Mouse (Mus musculus) limb, embryonic 14.5 days (tissue): ENCODE measurements around the gene Sf3a3. TPM values are rescaled to one million over a fixed set of nuclear protein-coding genes. Genes with fewer than 3 reads are reported as not detected.

Experiments
- ATAC-seq: fragments of 200-750 bp; cut with Nextera tagmentation; 2 replicates; pipeline ENCODE4 v1.8.0; 2017; ENCODE audit warnings: low read depth, moderate number of reproducible peaks, moderate TSS enrichment; ENCODE audit not compliant: low FRiP score
- DNase-seq: peaks from one replicate; pipeline ENCODE4 v3.0.0-alpha.2; 2015; ENCODE audit warnings: low spot score
- H3K27ac ChIP-seq: fragments of 300-500 bp; sonication (generic); replicated peaks from 2 replicates; pipeline ENCODE4 v1.5.1; 2014; ENCODE audit warnings: low read depth, mild to moderate bottlenecking, low read length, moderate library complexity, mixed read lengths
- H3K27me3 ChIP-seq: fragments of 300-500 bp; sonication (generic); 2 replicates; pipeline ENCODE4 v1.6.1; 2014; ENCODE audit warnings: low read length, mixed read lengths; ENCODE audit not compliant: control insufficient read depth, insufficient read depth
- H3K36me3 ChIP-seq: fragments of 300-500 bp; sonication (generic); 2 replicates; pipeline ENCODE4 v1.6.1; 2014; ENCODE audit warnings: mild to moderate bottlenecking, low read length, moderate library complexity, mixed read lengths; ENCODE audit not compliant: control insufficient read depth, insufficient read depth
- H3K4me1 ChIP-seq: fragments of 300-500 bp; sonication (generic); 2 replicates; pipeline ENCODE4 v1.6.1; 2014; ENCODE audit warnings: antibody characterized with exemption, low read length, mixed read lengths; ENCODE audit not compliant: control insufficient read depth, insufficient read depth
- H3K4me2 ChIP-seq: fragments of 300-500 bp; sonication (generic); replicated peaks from 2 replicates; pipeline ENCODE4 v1.6.1; 2014; ENCODE audit warnings: low read depth, mild to moderate bottlenecking, low read length, moderate library complexity; ENCODE audit not compliant: severe bottlenecking
- H3K4me3 ChIP-seq: fragments of 300-500 bp; sonication (generic); replicated peaks from 2 replicates; pipeline ENCODE4 v1.5.1; 2014; ENCODE audit warnings: low read length
- H3K9ac ChIP-seq: fragments of 300-500 bp; sonication (generic); 2 replicates; pipeline ENCODE4 v1.6.1; 2014; ENCODE audit warnings: mild to moderate bottlenecking, low read depth, low read length, moderate library complexity; ENCODE audit not compliant: severe bottlenecking
- H3K9me3 ChIP-seq: fragments of 300-500 bp; sonication (generic); 2 replicates; pipeline ENCODE4 v1.6.1; 2016; ENCODE audit warnings: low read length; ENCODE audit not compliant: control insufficient read depth
- POLR2A ChIP-seq: fragments of 200-500 bp; IDR thresholded peaks from 2 replicates; pipeline ENCODE4 v1.8.0; 2012; ENCODE audit warnings: inconsistent platforms, mild to moderate bottlenecking, moderate library complexity, borderline replicate concordance; ENCODE audit not compliant: insufficient read depth, insufficient read length; ENCODE audit errors: extremely low read depth
- WGBS: fragments of 180-500 bp; shearing (Covaris S2); extraction: QIAGEN DNeasy Blood & Tissue Kit; methylation state at CpG from one replicate; pipeline ENCODE4 v1.1.7; 2014; 5-methylcytosine and 5-hydroxymethylcytosine counted together
- polyA plus RNA-seq, 2 experiments: library from polyadenylated mRNA; depleted of rRNA in 1 of 2; stranded (reverse) in 1 of 2; unstranded in 1 of 2; fragments of >200 nt; fragmentation: Nextera tagmentation in 1 of 2; extraction: Ambion mirVana in 1 of 2; gene quantifications; 2 replicates each; pipeline versions ENCODE4 v1.2.1 to v1.2.3; 2012 to 2014

The Sf3a3 gene
- polyA plus RNA-seq, 2 experiments = 78.6 to 122 TPM

DNA sequence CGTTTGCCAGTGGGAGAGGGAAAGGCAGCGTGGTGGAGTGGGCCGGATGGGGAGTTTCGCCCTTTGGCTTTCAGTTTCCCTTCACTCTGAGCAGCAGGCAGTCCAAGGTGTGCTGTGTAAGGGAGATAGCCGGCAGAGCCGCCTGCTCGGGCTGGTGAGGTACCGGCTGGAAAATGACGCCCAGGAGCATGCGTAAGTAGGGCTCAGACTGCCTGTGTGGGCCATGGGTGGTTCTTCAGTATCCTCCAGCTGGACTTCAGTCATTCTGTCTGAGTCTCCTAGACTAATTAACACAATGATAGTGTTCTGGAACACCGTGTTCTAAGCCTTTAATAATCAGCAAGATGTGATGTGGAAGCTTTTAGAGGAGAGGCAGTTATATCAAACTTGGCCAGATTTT, 28.3 kb downstream of the Sf3a3 start:
- Histone ChIP-seq H3K36me3 (peaks cover 16% of the 10 kb centered on the region), H3K27me3 (no peaks in the 10 kb centered on the region), H3K27ac (no peak overlapping the region), H3K4me1 (peaks cover 4% of the 10 kb centered on the region; the same call in 1 of the 2 replicates), H3K4me2 (no peak overlapping the region; the same call in 1 of the 2 replicates), H3K9ac (no peak overlapping the region), H3K4me3 (no peak overlapping the region), H3K9me3 (no peaks in the 10 kb centered on the region)
- DNase-seq (no peak), ATAC-seq (no peak)
- no peak for TF ChIP-seq POLR2A
- 91% methylated on average over 11 of the region's 11 CpGs for WGBS

- no peak for ATAC-seq
- H3K27ac ChIP-seq = no peak overlapping the region
- no peak overlapping the region for H3K4me2 ChIP-seq
- WGBS = 76% methylated on average over 7 of the region's 7 CpGs
- H3K27me3 ChIP-seq = no peaks in the 10 kb centered on the region
- no peak overlapping the region for H3K4me3 ChIP-seq
- H3K9me3 ChIP-seq = no peaks in the 10 kb centered on the region
- H3K9ac ChIP-seq = no peak overlapping the region
- no peak for TF ChIP-seq POLR2A
- H3K36me3 ChIP-seq = peaks cover 21% of the 10 kb centered on the region
- H3K4me1 ChIP-seq = 0 out of 2 replicates have a peak, but pooled peaks cover 9% of the 10 kb centered on the region
- DNase-seq = no peak
Observed at GRCm38 (mm10) chr4:124746577-124746976, 32.0 kb downstream of the Sf3a3 start.

DNA sequence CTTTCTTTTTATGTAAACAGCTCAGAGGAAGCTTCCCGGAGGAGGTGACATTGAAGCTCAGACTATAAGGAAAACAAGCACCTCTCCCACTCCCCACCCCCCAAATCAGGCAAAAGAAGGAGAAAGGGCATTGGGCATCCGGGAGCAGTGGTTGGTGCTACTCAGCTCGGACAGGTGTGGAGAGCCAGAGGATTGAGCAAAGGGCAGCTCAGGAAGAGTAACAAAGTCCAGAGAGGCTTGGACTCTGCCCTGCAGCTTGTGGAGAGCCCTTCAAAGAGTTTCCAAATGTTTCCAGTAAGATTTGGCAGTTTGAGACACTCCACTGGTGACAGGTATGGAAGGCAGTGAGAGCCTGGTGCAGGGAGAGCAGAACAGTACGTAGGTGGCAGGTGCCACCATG, 33.3 kb downstream of the Sf3a3 start:
- WGBS = 67% methylated on average over 4 of the region's 4 CpGs
- no peak for ATAC-seq
- no peak for TF ChIP-seq POLR2A

GRCm38 (mm10) chr4:124751300-124752250, 37.0 kb downstream of the Sf3a3 start:
- H3K36me3 ChIP-seq = peaks cover 8% of the 10 kb centered on the region
- H3K9ac ChIP-seq = peak overlapping the region; percentile 66
- TF ChIP-seq POLR2A = 0 out of 2 replicates have a peak, but pooled peaks have one; percentile 19
- H3K4me1 ChIP-seq = peaks cover 14% of the 10 kb centered on the region
- 2% methylated on average over 74 of the region's 75 CpGs for WGBS
- ATAC-seq (peak; percentile 99), DNase-seq (peak; percentile 96)
- peak overlapping the region; percentile 96 for H3K4me2 ChIP-seq
- no peaks in the 10 kb centered on the region for H3K27me3 ChIP-seq
- H3K27ac ChIP-seq = no peak overlapping the region
- H3K4me3 ChIP-seq = peak overlapping the region; percentile 72
- no peaks in the 10 kb centered on the region for H3K9me3 ChIP-seq

More for the DNA sequence above, 33.3 kb downstream of the Sf3a3 start:
- no peak overlapping the region for H3K27ac ChIP-seq
- peaks cover 14% of the 10 kb centered on the region for H3K4me1 ChIP-seq
- no peak overlapping the region for H3K9ac ChIP-seq
- DNase-seq = no peak
- H3K4me2 ChIP-seq = no peak overlapping the region
- H3K27me3 ChIP-seq = no peaks in the 10 kb centered on the region
- peaks cover 21% of the 10 kb centered on the region for H3K36me3 ChIP-seq
- H3K9me3 ChIP-seq = no peaks in the 10 kb centered on the region
- no peak overlapping the region for H3K4me3 ChIP-seq

GRCm38 (mm10) chr4:124752281-124753199, 38.0 kb downstream of the Sf3a3 start:
- H3K4me3 ChIP-seq = peak overlapping the region; percentile 72
- no peak for TF ChIP-seq POLR2A
- H3K27ac ChIP-seq = no peak overlapping the region
- peaks cover 5% of the 10 kb centered on the region for H3K36me3 ChIP-seq
- no peaks in the 10 kb centered on the region for H3K27me3 ChIP-seq
- ATAC-seq = no peak
- no peaks in the 10 kb centered on the region for H3K9me3 ChIP-seq
- 17% methylated on average over 15 of the region's 15 CpGs for WGBS
- peak overlapping the region; percentile 66 for H3K9ac ChIP-seq
- peaks cover 14% of the 10 kb centered on the region for H3K4me1 ChIP-seq
- peak overlapping the region; percentile 96 for H3K4me2 ChIP-seq
- DNase-seq = no peak
